ENCODE assay signal across 21 mouse cellular contexts in genomic region chr12:89640046-89640445, GRCm38 (mm10).
DNase-seq lines count a peak whose midpoint lies in the region; ATAC-seq and TF ChIP-seq lines count a peak whose summit lies in the region.
"Had no signal": no experiment of that assay in that cellular context is flagged by ENCODE, and none has a peak within 500 bp of the region (broad histone marks: within the 10 kb centered on the region; RNA-seq: fewer than 3 reads in every experiment).

No protein-coding gene starts in this region.

- H3K4me1 ChIP-seq in limb, embryonic 13.5 days = peaks cover 14% of the 10 kb centered on the region; the same call in 1 of the 2 replicates
- no peaks in the 10 kb centered on the region for H3K4me1 ChIP-seq in limb, embryonic 10.5 days
- H3K4me1 ChIP-seq in lung, postnatal 0 days (ENCODE audit: insufficient read depth, low read depth, low read length) = no peaks in the 10 kb centered on the region
- H3K4me1 ChIP-seq: forebrain, embryonic 12.5 days; heart, embryonic 10.5 days; heart, embryonic 13.5 days had no signal

- no peak overlapping the region for H3K4me3 ChIP-seq in limb, embryonic 13.5 days
- H3K4me3 ChIP-seq in limb, embryonic 10.5 days = no peak overlapping the region
- no peak overlapping the region for H3K4me3 ChIP-seq in lung, postnatal 0 days (ENCODE audit: low read depth, low read length)
- H3K4me3 ChIP-seq: forebrain, embryonic 12.5 days; heart, adult 2 months; heart, embryonic 10.5 days; heart, embryonic 13.5 days had no signal

- H3K27ac ChIP-seq in limb, embryonic 13.5 days = no peak overlapping the region
- H3K27ac ChIP-seq in limb, embryonic 10.5 days = no peak overlapping the region
- H3K27ac ChIP-seq in lung, postnatal 0 days (ENCODE audit: low read length) = no peak overlapping the region
- H3K27ac ChIP-seq: forebrain, embryonic 12.5 days; heart, adult 2 months; heart, embryonic 10.5 days; heart, embryonic 13.5 days; hindbrain, embryonic 14.5 days; hindbrain, postnatal 0 days had no signal

- no peak for TF ChIP-seq CTCF in lung, postnatal 0 days (IDR thresholded peaks at IDR 0.05)

- no peaks in the 10 kb centered on the region for H3K9me3 ChIP-seq in limb, embryonic 13.5 days
- H3K9me3 ChIP-seq in limb, embryonic 10.5 days (replicated peaks) = no peaks in the 10 kb centered on the region
- no peaks in the 10 kb centered on the region for H3K9me3 ChIP-seq in lung, postnatal 0 days (ENCODE audit: low read length)
- H3K9me3 ChIP-seq: forebrain, embryonic 12.5 days; heart, embryonic 10.5 days; heart, embryonic 13.5 days had no signal

- H3K27me3 ChIP-seq in limb, embryonic 13.5 days = no peaks in the 10 kb centered on the region
- H3K27me3 ChIP-seq in limb, embryonic 10.5 days (ENCODE audit: low read depth, poor library complexity, severe bottlenecking) = no peaks in the 10 kb centered on the region
- no peaks in the 10 kb centered on the region for H3K27me3 ChIP-seq in lung, postnatal 0 days (replicated peaks; ENCODE audit: insufficient read depth, low read length)
- H3K27me3 ChIP-seq: forebrain, embryonic 12.5 days; heart, embryonic 13.5 days had no signal

- H3K36me3 ChIP-seq in limb, embryonic 13.5 days = no peaks in the 10 kb centered on the region
- H3K36me3 ChIP-seq in limb, embryonic 10.5 days = no peaks in the 10 kb centered on the region
- no peaks in the 10 kb centered on the region for H3K36me3 ChIP-seq in lung, postnatal 0 days (ENCODE audit: insufficient read depth, low read length)
- H3K36me3 ChIP-seq: forebrain, embryonic 12.5 days; heart, embryonic 10.5 days; heart, embryonic 13.5 days had no signal

- 52% methylated on average over 4 of the region's 4 CpGs for whole genome bisulfite sequencing in limb, embryonic 13.5 days
- 89% methylated on average over 4 of the region's 4 CpGs for WGBS in limb, embryonic 10.5 days
- WGBS in lung, postnatal 0 days = 42% methylated on average over 4 of the region's 4 CpGs

- no peak for DNase-seq in limb, embryonic 10.5 days (ENCODE audit: low spot score)
- peak; percentile 24 for DNase-seq in lung, postnatal 0 days (ENCODE audit: low spot score)
- DNase-seq in lung, postnatal 10 days = no peak
- DNase-seq in lung, postnatal 36 days = peak; percentile 2
- no peak for DNase-seq in liver
- DNase-seq: adrenal gland, adult 8-10 months; adrenal gland, postnatal 36 days; cerebellum, adult 18-20 months; cerebellum, adult 9-10 months; gastrocnemius, postnatal 10 days; gastrocnemius, postnatal 36 days; heart, adult 2 months; heart, postnatal 4 days had no signal

- no peak for TF ChIP-seq EP300 in lung, postnatal 0 days (IDR thresholded peaks at IDR 0.05)

- ATAC-seq in limb, embryonic 13.5 days (ENCODE audit: low FRiP score, low read depth) = peak; percentile 3; the same call in 1 of the 2 replicates
- ATAC-seq in lung, postnatal 0 days = no peak; the same call in 1 of the 2 replicates
- ATAC-seq: activated CD4-positive, CD25-positive, alpha-beta regulatory T cell, adult 4 months; forebrain, embryonic 16.5 days; hindbrain, postnatal 0 days had no signal

- no peak overlapping the region; the same call in 1 of the 2 replicates for H3K4me2 ChIP-seq in limb, embryonic 13.5 days (replicated peaks)
- H3K4me2 ChIP-seq in lung, postnatal 0 days (replicated peaks; ENCODE audit: low read depth, low read length) = no peak overlapping the region
- H3K4me2 ChIP-seq: forebrain, embryonic 12.5 days; heart, embryonic 13.5 days; hindbrain, embryonic 14.5 days had no signal

- no peak overlapping the region for H3K9ac ChIP-seq in limb, embryonic 13.5 days
- no peak overlapping the region for H3K9ac ChIP-seq in lung, postnatal 0 days (replicated peaks; ENCODE audit: low read depth)
- H3K9ac ChIP-seq: forebrain, embryonic 12.5 days; heart, embryonic 13.5 days; hindbrain, embryonic 14.5 days had no signal

Comparison
In these comparisons a context has a peak if more than half of its experiments do, and no peak if none do; other contexts are left out.
1. DNase-seq: peak in lung, postnatal 0 days (single experiment) and lung, postnatal 36 days (single experiment); none in limb, embryonic 10.5 days (single experiment), lung, postnatal 10 days (single experiment) and liver (single experiment).